Mouse (Mus musculus) liver, adult (tissue): ENCODE data around the gene Agpat1.

Source experiments
- GATA4 ChIP-seq: IDR thresholded peaks from 2 replicates; pipeline ENCODE4 v1.6.1; 2014; ENCODE audit warnings: mild to moderate bottlenecking, low read length; ENCODE audit not compliant: insufficient replicate concordance

Agpat1 gene

GRCm38 (mm10) chr17:34658591-34658990 lies 54.5 kb downstream of the Agpat1 start:
- no peak for TF ChIP-seq GATA4

GRCm38 (mm10) chr17:34659181-34659896 lies 55.3 kb downstream of the Agpat1 start:
- peak; percentile 36; the same call in 1 of the 2 replicates for TF ChIP-seq GATA4

- TF ChIP-seq GATA4, result no peak
Observed at GRCm38 (mm10) chr17:34659897-34660214, 55.8 kb downstream of the Agpat1 start.

- TF ChIP-seq GATA4, result no peak; the same call in 1 of the 2 replicates
Observed at GRCm38 (mm10) chr17:34660259-34660820, 56.3 kb downstream of the Agpat1 start.

GRCm38 (mm10) chr17:34661121-34661591 lies 57.1 kb downstream of the Agpat1 start:
- TF ChIP-seq GATA4, result peak; percentile 75; the same call in 1 of the 2 replicates

- TF ChIP-seq GATA4, result no peak
Observed at GRCm38 (mm10) chr17:34662468-34662867, 58.4 kb downstream of the Agpat1 start.

GRCm38 (mm10) chr17:34662978-34663377 lies 58.9 kb downstream of the Agpat1 start:
- TF ChIP-seq GATA4, result no peak
